Mouse (Mus musculus) liver, embryonic 14.5 days (tissue): ENCODE results near the gene Far2.
"Not testable (repeated sequence)": the region's sequence is repeated elsewhere in the genome, so short reads cannot be mapped to it uniquely, and the experiment has no call there.

Experiments used
- CTCF ChIP-seq: IDR thresholded peaks from 2 replicates; pipeline ENCODE4 v1.5.1; 2016; ENCODE audit warnings: antibody characterized with exemption, low read depth, control low read depth
- EP300 ChIP-seq: IDR thresholded peaks from 2 replicates; pipeline ENCODE4 v1.6.1; 2016; ENCODE audit warnings: antibody characterized with exemption, low read depth

DNA sequence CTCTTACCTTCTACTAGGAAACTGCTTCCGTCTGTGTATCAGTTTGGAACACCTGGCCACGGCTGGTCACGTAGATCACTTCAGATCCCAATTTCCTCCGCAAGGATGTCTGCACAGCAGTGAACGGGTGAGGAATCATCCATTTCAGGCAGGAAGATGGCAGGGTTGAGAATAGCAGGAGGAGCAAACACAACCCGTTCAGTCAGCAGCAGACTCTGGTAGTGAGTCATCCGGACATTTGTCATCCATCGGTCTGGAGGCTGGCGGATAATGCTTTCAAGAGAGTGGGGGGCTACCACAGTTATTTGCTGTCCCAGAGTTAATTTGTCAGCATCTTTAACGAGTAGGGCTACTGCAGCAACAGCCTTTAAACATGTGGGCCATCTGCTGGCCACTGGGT lies 79.8 kb downstream of the Far2 start:
- not testable (repeated sequence) for TF ChIP-seq EP300, CTCF
